Mouse (Mus musculus): ENCODE data around the gene Krtap28-10.
"Not testable (repeated sequence)": the region's sequence is repeated elsewhere in the genome, so short reads cannot be mapped to it uniquely, and the experiment has no call there.

The Krtap28-10 gene

DNA sequence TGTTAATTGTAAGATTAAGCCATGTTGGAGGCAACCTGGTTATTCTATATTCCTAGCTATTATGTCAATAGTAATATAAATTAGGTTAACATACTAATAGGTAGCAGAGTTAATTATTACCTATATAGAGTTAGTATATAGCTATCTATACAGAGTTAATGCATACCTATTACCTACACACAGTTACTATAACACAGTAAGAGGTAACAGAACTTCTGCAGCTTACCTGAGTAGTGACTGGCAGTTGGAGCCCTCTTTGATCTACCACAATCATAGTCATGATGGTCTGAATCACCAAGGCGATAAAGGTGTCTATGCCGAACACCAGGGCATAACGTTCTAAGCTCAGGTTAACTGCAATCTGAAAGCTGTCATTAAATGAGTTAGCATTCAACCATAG is 27.8 kb downstream of the Krtap28-10 start:
- DNase-seq (ENCODE audit: extremely low spot score) = no peak

DNA sequence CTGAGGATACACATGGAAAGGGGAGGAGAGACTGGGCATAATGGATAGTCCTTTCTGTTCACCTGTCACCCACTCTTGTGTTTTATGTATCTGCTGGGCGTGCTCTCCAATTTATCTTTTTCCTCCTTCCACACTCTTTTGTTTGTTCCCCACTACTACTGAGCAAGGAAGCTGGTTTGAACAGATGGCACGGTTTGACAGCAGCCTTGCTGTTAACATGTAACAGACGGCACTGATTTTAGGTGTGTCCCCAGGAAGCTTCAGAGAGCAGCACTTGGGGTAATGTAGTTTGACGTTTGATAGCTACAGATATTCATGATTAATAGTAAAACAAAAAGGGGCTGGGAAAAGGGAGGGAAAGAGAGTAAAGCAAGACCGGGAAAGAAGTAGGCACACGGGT is 34.8 kb downstream of the Krtap28-10 start:
- DNase-seq (ENCODE audit: extremely low spot score) = no peak

DNA sequence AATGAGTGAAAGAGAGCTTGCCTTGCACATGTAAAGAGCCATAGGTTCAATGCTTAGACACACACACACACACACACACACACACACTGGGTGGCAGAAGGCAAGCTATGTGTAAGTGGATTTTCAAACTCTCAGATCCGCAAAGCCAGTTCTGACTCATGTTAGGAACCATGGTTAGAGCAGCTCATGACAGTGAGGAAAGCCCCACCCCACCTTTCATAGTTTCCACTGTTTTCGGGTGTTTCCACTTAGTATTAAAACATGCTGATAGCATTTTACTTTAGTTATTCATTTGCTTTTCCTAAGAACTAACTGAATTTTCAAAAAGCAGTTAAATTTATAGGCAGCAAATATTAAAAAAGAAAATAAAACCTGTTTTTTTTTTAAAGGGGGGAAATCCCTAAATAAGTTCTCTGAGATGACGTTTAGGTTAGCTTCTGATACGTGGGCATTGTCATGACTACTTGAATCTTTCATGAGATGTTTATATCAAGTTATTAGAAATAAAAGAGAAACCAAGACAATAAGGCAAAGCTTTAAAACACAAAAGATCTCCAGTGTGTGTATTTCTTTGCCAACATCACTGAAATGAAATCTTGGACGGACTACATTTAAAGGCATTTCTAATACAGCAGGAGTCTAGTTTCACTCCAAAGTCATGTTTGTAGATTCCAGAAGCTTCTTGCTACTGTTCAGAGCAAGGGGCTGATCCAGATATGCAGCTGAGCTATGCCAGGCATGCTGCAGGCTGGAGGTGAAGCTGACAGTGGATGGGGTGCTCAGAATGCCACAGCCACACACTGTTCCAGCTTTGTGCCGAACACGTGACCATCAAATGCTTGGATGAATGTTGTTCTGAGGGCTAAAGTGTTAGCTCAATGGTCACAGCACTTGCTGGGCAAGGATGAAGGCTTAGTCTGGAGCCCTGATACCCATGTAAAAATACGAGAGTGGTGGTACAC is 35.8 kb downstream of the Krtap28-10 start:
- no peak for DNase-seq (ENCODE audit: extremely low spot score)

DNA sequence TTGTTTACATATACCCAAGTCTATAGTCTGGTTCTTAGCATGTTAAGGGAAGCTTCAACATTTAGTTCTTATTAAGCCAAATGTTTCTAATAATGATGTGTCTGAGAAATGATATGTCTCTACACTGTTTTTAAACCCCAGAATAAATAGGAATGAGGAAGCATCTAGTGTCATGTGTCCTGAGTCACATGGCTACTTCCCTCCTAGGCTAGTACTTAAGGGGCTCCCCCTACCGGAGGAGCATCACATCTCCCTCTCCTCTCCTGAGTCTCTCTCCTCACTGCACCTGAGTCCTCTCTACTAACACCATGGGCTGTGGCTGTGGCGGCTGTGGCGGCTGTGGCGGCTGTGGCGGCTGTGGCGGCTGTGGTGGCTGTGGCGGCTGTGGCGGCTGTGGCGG is 42.0 kb downstream of the Krtap28-10 start, which contains the start of gene Gm47959:
TSS of gene Gm47959 (plus strand) at position 243 of the 400 bp plus-strand sequence.
- DNase-seq (ENCODE audit: extremely low spot score) = not testable (repeated sequence)

DNA sequence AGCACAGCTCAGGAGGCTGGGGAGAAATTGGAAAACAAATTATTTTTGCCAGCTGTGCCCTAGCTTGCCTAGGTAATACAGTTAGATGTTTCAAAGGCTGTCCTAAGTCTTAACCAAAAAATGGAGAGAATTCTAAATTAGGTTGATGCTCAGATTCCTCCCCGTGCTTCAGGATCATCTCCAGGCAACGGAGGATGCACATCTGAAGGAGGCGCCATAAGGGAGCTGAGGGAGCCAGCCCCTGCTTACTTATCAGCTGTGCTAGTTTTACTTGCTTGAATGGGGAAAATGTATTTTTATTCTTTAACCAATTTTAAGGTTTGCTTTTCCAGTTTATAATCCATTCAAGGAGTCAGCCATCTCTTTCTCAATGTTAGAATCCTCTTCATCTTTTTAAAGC is 48.3 kb downstream of the Krtap28-10 start:
- DNase-seq (ENCODE audit: extremely low spot score) = no peak

DNA sequence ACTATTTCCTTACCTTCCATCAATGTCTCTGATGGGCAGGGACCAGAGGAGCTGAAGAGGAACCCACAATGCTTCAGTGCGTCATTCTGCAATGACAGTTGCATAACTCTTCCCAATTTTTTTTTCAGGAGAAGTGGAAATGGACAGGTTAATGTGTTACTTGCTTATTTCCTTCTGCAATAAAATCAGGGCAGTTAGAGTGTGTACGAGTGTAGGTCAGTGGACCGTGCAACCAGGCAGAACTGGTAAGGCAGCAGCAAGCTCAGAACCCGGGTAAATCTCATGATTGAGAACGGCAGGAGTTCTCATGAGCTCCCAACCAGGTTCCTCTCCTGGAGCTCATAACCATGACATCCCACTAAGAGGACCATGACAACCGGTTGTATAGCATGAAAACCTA is 50.2 kb downstream of the Krtap28-10 start:
- no peak for DNase-seq (ENCODE audit: extremely low spot score)

DNA sequence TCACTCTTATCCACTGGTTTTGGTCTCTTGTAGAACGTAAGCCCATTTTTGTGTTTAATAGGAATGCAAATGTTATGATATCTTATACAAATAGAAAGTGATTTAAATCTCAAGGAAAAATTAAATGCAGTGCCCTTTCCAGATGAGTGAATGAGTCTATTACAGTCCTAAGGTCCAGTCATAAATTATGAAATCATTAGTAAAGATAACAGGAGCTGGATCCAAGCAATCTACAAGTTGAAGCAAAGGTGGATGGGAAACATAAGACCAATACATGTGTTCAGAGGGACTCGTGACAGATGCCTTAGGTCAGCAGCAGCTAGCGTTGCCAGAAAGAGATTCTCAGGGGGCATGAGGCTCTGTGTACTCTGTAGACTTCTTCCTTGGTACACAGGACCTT is 50.7 kb downstream of the Krtap28-10 start:
- DNase-seq (ENCODE audit: extremely low spot score) = no peak
